Mouse (Mus musculus) forebrain, embryonic 11.5 days (tissue): ENCODE results near the gene Chpt1. TPM values are rescaled to one million over a fixed set of nuclear protein-coding genes. Genes with fewer than 3 reads are reported as not detected.
A peak's percentile ranks its signal among the peaks of the same experiment; 100 is the strongest.

Source experiments
- ATAC-seq: fragments of 200-750 bp; cut with Nextera tagmentation; replicated peaks from 2 replicates; pipeline ENCODE4 v1.8.0; 2017; ENCODE audit warnings: moderate TSS enrichment; ENCODE audit not compliant: low FRiP score
- DNase-seq: peaks from one replicate; pipeline ENCODE4 v3.0.0-alpha.2; 2017; ENCODE audit warnings: low spot score
- H3K27ac ChIP-seq: fragments of 300-500 bp; sonication (generic); 2 replicates; pipeline ENCODE4 v1.5.1; 2014; ENCODE audit warnings: low read depth, low read length
- H3K27me3 ChIP-seq: fragments of 300-500 bp; sonication (generic); 2 replicates; pipeline ENCODE4 v1.6.1; 2014; ENCODE audit warnings: mild to moderate bottlenecking, low read length, mixed read lengths; ENCODE audit not compliant: control insufficient read depth, insufficient read depth
- H3K36me3 ChIP-seq: fragments of 300-500 bp; sonication (generic); 2 replicates; pipeline ENCODE4 v1.6.1; 2014; ENCODE audit warnings: mild to moderate bottlenecking, low read length, moderate library complexity, mixed read lengths; ENCODE audit not compliant: control insufficient read depth, insufficient read depth
- H3K4me1 ChIP-seq: fragments of 300-500 bp; sonication (generic); replicated peaks from 2 replicates; pipeline ENCODE4 v1.6.1; 2014; ENCODE audit warnings: low read length, mixed read lengths; ENCODE audit not compliant: control insufficient read depth, insufficient read depth
- H3K4me2 ChIP-seq: fragments of 300-500 bp; sonication (generic); 2 replicates; pipeline ENCODE4 v1.6.1; 2014; ENCODE audit warnings: low read depth, mild to moderate bottlenecking, low read length, moderate library complexity, mixed read lengths; ENCODE audit not compliant: severe bottlenecking
- H3K4me3 ChIP-seq: fragments of 300-500 bp; sonication (generic); 2 replicates; pipeline ENCODE4 v1.5.1; 2014; ENCODE audit warnings: low read depth, low read length
- H3K9ac ChIP-seq: fragments of 300-500 bp; sonication (generic); 2 replicates; pipeline ENCODE4 v1.6.1; 2014; ENCODE audit warnings: low read length
- H3K9me3 ChIP-seq: fragments of 300-500 bp; sonication (generic); 2 replicates; pipeline ENCODE4 v1.6.1; 2016; ENCODE audit warnings: low read length, mixed read lengths; ENCODE audit not compliant: control insufficient read depth
- WGBS: fragments of 180-500 bp; shearing (Covaris S2); extraction: QIAGEN DNeasy Blood & Tissue Kit; methylation state at CpG from one replicate; pipeline ENCODE4 v1.1.7; 2014; 5-methylcytosine and 5-hydroxymethylcytosine counted together
- polyA plus RNA-seq: library from polyadenylated mRNA; unstranded; fragments of >200 nt; fragmentation: Nextera tagmentation; extraction: Ambion mirVana; gene quantifications from 2 replicates; pipeline ENCODE4 v1.2.1, GENCODE M21; 2014

Gene Chpt1
- polyA plus RNA-seq, 1 experiment from 2014 or later = 20.5 TPM

DNA sequence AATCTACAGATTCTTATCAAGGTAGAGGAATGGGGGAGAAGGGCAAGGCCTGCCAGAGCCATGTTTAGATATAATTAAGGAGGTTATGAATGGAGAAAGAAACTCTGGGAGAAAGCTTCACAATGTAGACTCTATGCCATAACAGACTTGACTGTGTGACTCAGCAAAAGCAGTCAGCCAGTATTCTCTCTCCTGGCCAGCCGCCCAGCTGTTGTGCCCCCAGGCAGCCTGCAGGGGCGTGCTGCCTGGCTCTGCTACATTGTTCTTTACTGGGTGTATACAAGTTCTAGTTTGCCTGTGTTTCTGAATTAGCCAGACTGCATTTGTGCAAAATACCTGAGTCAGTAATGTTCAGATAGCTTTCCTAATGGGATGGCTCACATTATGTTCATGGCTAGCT, 10.6 kb upstream of the Chpt1 start:
- Histone ChIP-seq H3K36me3 (no peaks in the 10 kb centered on the region), H3K27ac (no peak overlapping the region), H3K27me3 (no peaks in the 10 kb centered on the region), H3K4me3 (no peak overlapping the region), H3K4me2 (no peak overlapping the region), H3K4me1 (no peaks in the 10 kb centered on the region), H3K9ac (no peak overlapping the region), H3K9me3 (no peaks in the 10 kb centered on the region)
- ATAC-seq (no peak), DNase-seq (no peak)
- 49% methylated on average over 2 of the region's 2 CpGs for WGBS

DNA sequence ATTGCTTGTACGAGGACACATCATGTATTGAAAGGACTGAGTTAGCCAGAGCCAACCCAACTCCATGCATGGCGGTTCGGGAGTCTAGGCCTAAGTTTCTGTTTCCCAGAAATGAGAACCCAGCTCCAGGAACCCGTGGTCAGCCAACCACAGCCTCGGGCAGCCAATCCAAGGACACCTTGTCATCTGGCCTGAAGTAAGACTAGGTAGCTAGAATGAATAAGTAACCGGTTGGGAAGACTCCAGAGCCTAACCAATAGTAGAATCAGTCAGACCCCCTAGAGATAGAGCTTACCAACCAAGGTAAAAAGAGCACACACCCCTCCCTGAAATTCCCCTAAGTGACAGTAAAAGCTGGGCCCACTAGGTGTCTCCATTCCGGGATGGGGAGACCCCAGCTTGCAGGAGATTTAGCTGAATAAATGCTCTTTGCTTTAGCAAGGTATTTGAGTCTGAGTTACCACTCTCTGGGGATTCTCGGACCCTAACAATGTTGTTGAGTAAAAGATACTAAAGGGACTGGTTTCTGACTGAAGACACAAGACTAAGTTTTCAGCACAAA, 9.8 kb upstream of the Chpt1 start:
- Histone ChIP-seq H3K4me3 (no peak overlapping the region), H3K9me3 (no peaks in the 10 kb centered on the region), H3K4me1 (no peaks in the 10 kb centered on the region), H3K27ac (no peak overlapping the region), H3K4me2 (no peak overlapping the region), H3K9ac (no peak overlapping the region), H3K27me3 (no peaks in the 10 kb centered on the region), H3K36me3 (no peaks in the 10 kb centered on the region)
- ATAC-seq = no peak
- DNase-seq = no peak
- 76% methylated on average over 8 of the region's 8 CpGs for WGBS

DNA sequence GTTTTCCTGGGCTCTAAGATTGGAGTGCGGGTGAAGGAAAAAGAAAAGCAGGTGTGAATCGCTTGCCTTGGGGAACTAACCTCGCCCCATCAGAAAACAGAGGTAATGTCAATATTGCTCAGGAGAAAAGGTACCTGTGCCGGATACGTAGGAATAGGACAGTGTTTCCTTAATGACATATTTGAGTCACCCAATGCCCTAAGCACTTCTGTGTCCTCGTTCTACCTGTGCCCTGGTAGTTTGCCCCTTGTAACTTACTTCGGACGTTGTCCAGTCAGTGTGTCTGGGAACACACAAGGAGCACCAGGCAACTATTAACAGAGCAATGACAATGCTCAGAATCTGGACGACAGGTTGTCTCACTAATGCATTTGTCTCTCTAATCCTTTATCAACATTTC, 7.5 kb upstream of the Chpt1 start:
- WGBS = 94% methylated on average over 9 of the region's 9 CpGs
- no peak for DNase-seq

DNA sequence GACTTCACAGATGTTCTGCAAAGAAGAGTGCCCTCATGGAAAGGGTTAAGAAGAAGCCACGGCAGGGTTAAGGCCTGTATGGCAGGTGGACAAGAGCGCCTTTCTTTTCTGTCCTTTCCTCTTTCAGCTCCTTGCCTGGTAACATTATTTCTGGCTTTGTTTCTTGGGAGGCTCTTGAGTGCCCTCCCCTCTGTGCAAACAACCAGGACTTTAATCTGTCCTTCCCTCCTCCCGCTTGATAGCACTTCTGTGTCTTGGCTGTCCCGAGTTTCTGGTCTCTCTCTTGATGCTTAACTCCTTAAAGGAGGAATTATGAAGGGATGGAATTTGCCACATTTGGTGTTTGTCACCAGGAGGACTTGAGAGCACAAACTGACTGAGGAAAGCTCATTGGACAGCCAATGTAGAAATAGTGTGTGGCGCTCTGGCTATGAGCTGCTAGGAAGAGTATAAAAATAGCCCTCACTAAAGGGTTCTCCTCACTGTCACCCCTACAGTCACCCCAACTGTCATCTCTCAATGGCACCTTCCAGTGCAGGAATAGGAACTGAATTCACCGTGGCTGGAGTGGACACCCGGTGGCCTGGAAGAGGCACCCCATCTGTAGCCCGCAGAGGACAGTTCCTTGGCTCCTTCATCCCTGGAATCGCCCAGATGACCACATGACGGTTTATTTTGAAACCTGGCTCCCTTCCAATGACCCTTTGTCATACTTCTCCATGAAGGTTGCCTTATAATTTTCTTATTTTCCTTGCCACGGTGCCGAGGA, 6.8 kb upstream of the Chpt1 start:
- ATAC-seq = no peak
- WGBS = 82% methylated on average over 12 of the region's 12 CpGs
- no peak overlapping the region for H3K27ac ChIP-seq

More for the DNA sequence above, 7.5 kb upstream of the Chpt1 start:
- Histone ChIP-seq H3K4me1 (no peaks in the 10 kb centered on the region), H3K27me3 (no peaks in the 10 kb centered on the region), H3K4me2 (no peak overlapping the region), H3K4me3 (no peak overlapping the region), H3K27ac (no peak overlapping the region), H3K9me3 (no peaks in the 10 kb centered on the region), H3K9ac (no peak overlapping the region), H3K36me3 (no peaks in the 10 kb centered on the region)
- no peak for ATAC-seq

DNA sequence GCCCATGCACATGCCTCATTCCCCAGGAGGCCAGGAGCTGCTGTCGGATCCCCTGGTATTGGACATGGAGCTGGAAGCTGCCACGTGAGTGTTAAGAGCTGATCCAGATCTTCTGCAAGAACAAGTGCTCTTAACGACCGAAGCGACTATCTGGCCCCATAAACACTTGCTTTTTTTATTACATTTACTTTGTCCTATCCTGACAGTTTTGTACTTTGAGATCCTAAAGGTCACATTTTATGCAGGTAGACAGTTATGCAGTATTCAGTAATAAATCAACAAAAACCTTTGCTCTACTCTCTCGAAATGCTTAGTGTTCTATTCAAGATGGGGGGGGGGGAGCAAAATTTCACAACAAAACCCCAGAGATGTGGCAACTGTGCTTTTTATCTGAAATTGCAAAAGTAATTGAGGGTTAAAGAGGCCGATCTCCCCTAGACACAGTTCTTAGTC, 3.8 kb upstream of the Chpt1 start:
- no peak for ATAC-seq
- WGBS = 86% methylated on average over 7 of the region's 7 CpGs
- no peak overlapping the region for H3K27ac ChIP-seq
- no peak for DNase-seq
- H3K4me1 ChIP-seq = peaks cover 4% of the 10 kb centered on the region; the same call in 1 of the 2 replicates
- H3K4me2 ChIP-seq = no peak overlapping the region
- H3K9ac ChIP-seq = no peak overlapping the region
- H3K4me3 ChIP-seq = no peak overlapping the region
- no peaks in the 10 kb centered on the region for H3K27me3 ChIP-seq
- no peaks in the 10 kb centered on the region for H3K9me3 ChIP-seq
- H3K36me3 ChIP-seq = no peaks in the 10 kb centered on the region

More for the DNA sequence above, 6.8 kb upstream of the Chpt1 start:
- no peaks in the 10 kb centered on the region for H3K4me1 ChIP-seq
- no peak for DNase-seq
- H3K36me3 ChIP-seq = no peaks in the 10 kb centered on the region
- no peak overlapping the region for H3K4me3 ChIP-seq
- no peak overlapping the region for H3K4me2 ChIP-seq
- no peaks in the 10 kb centered on the region for H3K9me3 ChIP-seq
- H3K27me3 ChIP-seq = no peaks in the 10 kb centered on the region
- no peak overlapping the region for H3K9ac ChIP-seq

- Histone ChIP-seq H3K4me1 (peaks cover 4% of the 10 kb centered on the region; the same call in 1 of the 2 replicates), H3K4me3 (no peak overlapping the region), H3K9ac (no peak overlapping the region), H3K9me3 (no peaks in the 10 kb centered on the region), H3K36me3 (no peaks in the 10 kb centered on the region), H3K4me2 (no peak overlapping the region), H3K27ac (no peak overlapping the region), H3K27me3 (no peaks in the 10 kb centered on the region)
- 59% methylated on average over 5 of the region's 5 CpGs for WGBS
- DNase-seq (no peak), ATAC-seq (no peak)
Measured at GRCm38 (mm10) chr10:88505256-88505655, 1.4 kb upstream of the Chpt1 start.

GRCm38 (mm10) chr10:88504481-88504880, 608 bp upstream of the Chpt1 start:
- Histone ChIP-seq H3K9ac (no peak overlapping the region), H3K36me3 (no peaks in the 10 kb centered on the region), H3K4me3 (no peak overlapping the region), H3K4me2 (no peak overlapping the region), H3K27me3 (no peaks in the 10 kb centered on the region), H3K4me1 (peaks cover 4% of the 10 kb centered on the region; the same call in 1 of the 2 replicates), H3K9me3 (no peaks in the 10 kb centered on the region), H3K27ac (no peak overlapping the region)
- DNase-seq (no peak), ATAC-seq (no peak)
- WGBS = 52% methylated on average over 3 of the region's 3 CpGs

DNA sequence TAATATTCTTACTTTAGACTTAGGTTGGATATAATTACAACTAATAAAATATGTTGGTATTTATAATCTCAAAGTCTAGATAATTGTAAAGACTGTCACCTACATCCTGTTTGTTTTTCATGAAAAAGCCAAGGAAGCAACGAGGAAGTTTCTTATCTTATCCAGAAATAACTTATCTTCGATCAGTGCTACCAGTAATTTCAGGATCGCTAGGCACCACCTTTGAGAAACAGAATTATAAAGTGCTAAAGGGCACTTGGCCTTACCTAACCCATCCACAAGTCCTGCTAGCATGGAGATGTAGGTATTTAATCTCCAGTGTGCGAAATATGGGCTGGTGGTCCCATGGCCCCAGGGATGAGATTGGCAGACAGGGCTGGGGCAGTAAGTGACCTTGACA, 954 bp downstream of the Chpt1 start:
- H3K9me3 ChIP-seq = no peaks in the 10 kb centered on the region
- no peak overlapping the region for H3K27ac ChIP-seq
- ATAC-seq (no peak; the same call in 1 of the 2 replicates), DNase-seq (no peak)
- peak overlapping the region; percentile 70 for H3K4me3 ChIP-seq
- H3K27me3 ChIP-seq = no peaks in the 10 kb centered on the region
- peaks cover 4% of the 10 kb centered on the region; the same call in 1 of the 2 replicates for H3K4me1 ChIP-seq
- peak overlapping the region; percentile 79 for H3K9ac ChIP-seq
- no peaks in the 10 kb centered on the region for H3K36me3 ChIP-seq
- peak overlapping the region; percentile 84 for H3K4me2 ChIP-seq
- 54% methylated on average over 4 of the region's 4 CpGs for WGBS
